Comparison of ENCODE assay signal across 14 mouse cellular contexts in the genomic region with DNA sequence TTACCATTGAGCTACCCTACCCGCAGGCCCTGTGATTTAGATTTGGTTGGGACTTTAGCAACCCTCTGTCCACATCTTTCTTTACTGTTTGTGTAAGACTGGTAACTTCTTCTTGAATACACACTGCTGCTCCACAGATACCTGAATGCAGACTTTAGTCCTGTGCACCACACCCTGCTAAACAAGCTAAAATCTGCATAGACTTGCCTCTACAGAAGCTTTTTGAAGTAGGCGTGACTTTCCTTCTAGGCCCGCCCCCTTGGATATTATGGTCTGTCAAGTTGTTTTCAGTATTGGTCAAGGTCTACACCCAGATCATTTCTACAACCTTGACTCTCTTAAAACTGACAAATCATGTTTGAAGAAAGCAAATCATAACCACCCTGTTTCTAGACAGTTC.
"Had no signal": no experiment of that assay in that cellular context is flagged by ENCODE, and none has a peak within 500 bp of the region (broad histone marks: within the 10 kb centered on the region; RNA-seq: fewer than 3 reads in every experiment).

No protein-coding gene starts in this region.

- H3K4me1 ChIP-seq: liver, embryonic 13.5 days; stomach, embryonic 15.5 days had no signal

- H3K27ac ChIP-seq: kidney, postnatal 0 days; layer of hippocampus, adult 2 months; left cerebral cortex, adult 2 months; liver, embryonic 13.5 days; macrophage; stomach, embryonic 15.5 days had no signal

- H3K36me3 ChIP-seq: liver, embryonic 13.5 days; stomach, embryonic 15.5 days had no signal

- H3K27me3 ChIP-seq: liver, embryonic 13.5 days; stomach, embryonic 15.5 days had no signal

- H3K9ac ChIP-seq: liver, embryonic 13.5 days; lung, embryonic 14.5 days; stomach, embryonic 15.5 days had no signal

- H3K4me2 ChIP-seq: liver, embryonic 13.5 days; lung, embryonic 14.5 days; stomach, embryonic 15.5 days had no signal

- DNase-seq: kidney, adult 9 months; kidney, postnatal 25 days; layer of hippocampus, postnatal 36 days; liver, embryonic 13.5 days; lung, embryonic 14.5 days; midbrain, embryonic 14.5 days; thymus, adult 18-20 months; thymus, postnatal 36 days had no signal

- H3K9me3 ChIP-seq: liver, embryonic 13.5 days; stomach, embryonic 15.5 days had no signal

- ATAC-seq: lung, postnatal 0 days had no signal

- H3K4me3 ChIP-seq: layer of hippocampus, adult 2 months; left cerebral cortex, adult 2 months; liver, embryonic 13.5 days; stomach, embryonic 15.5 days had no signal
